Mouse (Mus musculus) induced T-regulatory cell, adult 2 months (primary cell): Measurements from ENCODE around the gene Adam21.

Source experiments
- DNase-seq: peaks from one replicate; pipeline ENCODE4 v3.0.0-alpha.2; 2012; ENCODE audit warnings: low read depth

The Adam21 gene

GRCm38 (mm10) chr12:81568374-81568773, at the start of gene Adam21:
Gene Adam21 (minus strand): TSS chr12:81568474.
- no peak for DNase-seq

- DNase-seq = no peak
Measured at GRCm38 (mm10) chr12:81616980-81617379, 48.7 kb upstream of the Adam21 start.

GRCm38 (mm10) chr12:81615807-81616206, 47.5 kb upstream of the Adam21 start:
- DNase-seq = no peak

GRCm38 (mm10) chr12:81609445-81609844, 41.2 kb upstream of the Adam21 start:
- no peak for DNase-seq

- no peak for DNase-seq
Measured at GRCm38 (mm10) chr12:81604995-81605784, 36.9 kb upstream of the Adam21 start.

- peak; percentile 20 for DNase-seq
Measured at GRCm38 (mm10) chr12:81596547-81597262, 28.4 kb upstream of the Adam21 start.

GRCm38 (mm10) chr12:81594902-81595671, 26.8 kb upstream of the Adam21 start, which contains the start of gene Med6:
Gene Med6 (minus strand): TSS chr12:81595008.
- DNase-seq = peak; percentile 98

GRCm38 (mm10) chr12:81567931-81568330, 343 bp downstream of the Adam21 start:
- no peak for DNase-seq

GRCm38 (mm10) chr12:81564173-81564572, 4.1 kb downstream of the Adam21 start:
- DNase-seq = no peak

- no peak for DNase-seq
Measured at GRCm38 (mm10) chr12:81549286-81549685, 19.0 kb downstream of the Adam21 start.

- no peak for DNase-seq
Measured at GRCm38 (mm10) chr12:81547163-81547562, 21.1 kb downstream of the Adam21 start.

- DNase-seq = no peak
Measured at GRCm38 (mm10) chr12:81533029-81533419, 35.2 kb downstream of the Adam21 start.

GRCm38 (mm10) chr12:81532316-81533028, 35.8 kb downstream of the Adam21 start, which contains the start of the genes Gm20498 and Synj2bp:
Gene Gm20498 (minus strand): TSS chr12:81532905.
Gene Synj2bp (minus strand): TSS chr12:81532911.
- peak; percentile 87 for DNase-seq

- peak; percentile 20 for DNase-seq
Measured at GRCm38 (mm10) chr12:81530587-81530986, 37.7 kb downstream of the Adam21 start.
